Mouse (Mus musculus): Measurements from ENCODE around the gene Igdcc3. TPM values are rescaled to one million over a fixed set of nuclear protein-coding genes. Genes with fewer than 3 reads are reported as not detected.
A peak's percentile ranks its signal among the peaks of the same experiment; 100 is the strongest.

Igdcc3 gene
- polyA plus RNA-seq, 1 experiment: not detected

- Histone ChIP-seq H3K27ac (ENCODE audit: insufficient read depth, low read depth, low read length) (no peak overlapping the region), H3K4me1 (ENCODE audit: control insufficient read depth, insufficient read depth, low read length) (no peaks in the 10 kb centered on the region), H3K4me3 (ENCODE audit: insufficient read depth, low read length) (no peak overlapping the region)
- no peak for TF ChIP-seq CTCF (IDR thresholded peaks at IDR 0.05; ENCODE audit: low read depth, low read length)
- TF ChIP-seq POLR2A (IDR thresholded peaks at IDR 0.05; ENCODE audit: borderline replicate concordance, low read depth, low read length): no peak
Observed at GRCm38 (mm10) chr9:65109132-65110072, 31.6 kb upstream of the Igdcc3 start.

- no peak for TF ChIP-seq CTCF (IDR thresholded peaks at IDR 0.05; ENCODE audit: low read depth, low read length)
- no peak for TF ChIP-seq POLR2A (IDR thresholded peaks at IDR 0.05; ENCODE audit: borderline replicate concordance, low read depth, low read length)
- no peak overlapping the region for H3K27ac ChIP-seq (ENCODE audit: insufficient read depth, low read depth, low read length)
- no peak overlapping the region for H3K4me3 ChIP-seq (ENCODE audit: insufficient read depth, low read length)
- H3K4me1 ChIP-seq (ENCODE audit: control insufficient read depth, insufficient read depth, low read length): no peaks in the 10 kb centered on the region
Observed at GRCm38 (mm10) chr9:65111698-65112097, 29.3 kb upstream of the Igdcc3 start.

- H3K27ac ChIP-seq (ENCODE audit: insufficient read depth, low read depth, low read length): no peak overlapping the region
- H3K4me3 ChIP-seq (ENCODE audit: insufficient read depth, low read length): no peak overlapping the region
- TF ChIP-seq CTCF (IDR thresholded peaks at IDR 0.05; ENCODE audit: low read depth, low read length) (no peak), POLR2A (IDR thresholded peaks at IDR 0.05; ENCODE audit: borderline replicate concordance, low read depth, low read length) (no peak)
- no peaks in the 10 kb centered on the region for H3K4me1 ChIP-seq (ENCODE audit: control insufficient read depth, insufficient read depth, low read length)
Observed at GRCm38 (mm10) chr9:65113694-65114093, 27.3 kb upstream of the Igdcc3 start.

GRCm38 (mm10) chr9:65115891-65116290 lies 25.1 kb upstream of the Igdcc3 start:
- Histone ChIP-seq H3K4me1 (ENCODE audit: control insufficient read depth, insufficient read depth, low read length) (no peaks in the 10 kb centered on the region), H3K27ac (ENCODE audit: insufficient read depth, low read depth, low read length) (no peak overlapping the region), H3K4me3 (ENCODE audit: insufficient read depth, low read length) (no peak overlapping the region)
- TF ChIP-seq CTCF (IDR thresholded peaks at IDR 0.05; ENCODE audit: low read depth, low read length) (no peak), POLR2A (IDR thresholded peaks at IDR 0.05; ENCODE audit: borderline replicate concordance, low read depth, low read length) (no peak)

- no peak overlapping the region for H3K27ac ChIP-seq (ENCODE audit: insufficient read depth, low read depth, low read length)
- TF ChIP-seq POLR2A (IDR thresholded peaks at IDR 0.05; ENCODE audit: borderline replicate concordance, low read depth, low read length): no peak
- no peak for TF ChIP-seq CTCF (IDR thresholded peaks at IDR 0.05; ENCODE audit: low read depth, low read length)
- H3K4me3 ChIP-seq (ENCODE audit: insufficient read depth, low read length): no peak overlapping the region
- no peaks in the 10 kb centered on the region for H3K4me1 ChIP-seq (ENCODE audit: control insufficient read depth, insufficient read depth, low read length)
Observed at GRCm38 (mm10) chr9:65117516-65117915, 23.5 kb upstream of the Igdcc3 start.

- H3K27ac ChIP-seq (ENCODE audit: insufficient read depth, low read depth, low read length): no peak overlapping the region
- no peaks in the 10 kb centered on the region for H3K4me1 ChIP-seq (ENCODE audit: control insufficient read depth, insufficient read depth, low read length)
- H3K4me3 ChIP-seq (ENCODE audit: insufficient read depth, low read length): no peak overlapping the region
- TF ChIP-seq CTCF (IDR thresholded peaks at IDR 0.05; ENCODE audit: low read depth, low read length) (peak; percentile 47; the same call in 1 of the 2 replicates), POLR2A (IDR thresholded peaks at IDR 0.05; ENCODE audit: borderline replicate concordance, low read depth, low read length) (no peak)
Observed at GRCm38 (mm10) chr9:65120935-65121334, 20.1 kb upstream of the Igdcc3 start.

- H3K4me3 ChIP-seq (ENCODE audit: insufficient read depth, low read length): no peak overlapping the region
- H3K27ac ChIP-seq (ENCODE audit: insufficient read depth, low read depth, low read length): no peak overlapping the region
- TF ChIP-seq CTCF (IDR thresholded peaks at IDR 0.05; ENCODE audit: low read depth, low read length) (no peak), POLR2A (IDR thresholded peaks at IDR 0.05; ENCODE audit: borderline replicate concordance, low read depth, low read length) (no peak)
- no peaks in the 10 kb centered on the region for H3K4me1 ChIP-seq (ENCODE audit: control insufficient read depth, insufficient read depth, low read length)
Observed at GRCm38 (mm10) chr9:65122545-65122944, 18.4 kb upstream of the Igdcc3 start.

- peak; percentile 26; the same call in 1 of the 2 replicates for TF ChIP-seq CTCF (IDR thresholded peaks at IDR 0.05; ENCODE audit: low read depth, low read length)
- no peak for TF ChIP-seq POLR2A (IDR thresholded peaks at IDR 0.05; ENCODE audit: borderline replicate concordance, low read depth, low read length)
- Histone ChIP-seq H3K4me1 (ENCODE audit: control insufficient read depth, insufficient read depth, low read length) (no peaks in the 10 kb centered on the region), H3K4me3 (ENCODE audit: insufficient read depth, low read length) (peak overlapping the region; percentile 42), H3K27ac (ENCODE audit: insufficient read depth, low read depth, low read length) (no peak overlapping the region)
Observed at GRCm38 (mm10) chr9:65123552-65124168, 17.3 kb upstream of the Igdcc3 start.

GRCm38 (mm10) chr9:65128123-65128815 lies 12.7 kb upstream of the Igdcc3 start:
- H3K4me3 ChIP-seq (ENCODE audit: insufficient read depth, low read length): no peak overlapping the region
- H3K4me1 ChIP-seq (ENCODE audit: control insufficient read depth, insufficient read depth, low read length): no peaks in the 10 kb centered on the region
- no peak overlapping the region for H3K27ac ChIP-seq (ENCODE audit: insufficient read depth, low read depth, low read length)
- TF ChIP-seq CTCF (IDR thresholded peaks at IDR 0.05; ENCODE audit: low read depth, low read length): peak; percentile 35; the same call in 1 of the 2 replicates
- no peak for TF ChIP-seq POLR2A (IDR thresholded peaks at IDR 0.05; ENCODE audit: borderline replicate concordance, low read depth, low read length)

Measured in bone marrow macrophage, adult 2 months (primary cell).